Mouse (Mus musculus) heart, adult 2 months (tissue): Measurements from ENCODE around the gene Ino80b.

Experiments
- CTCF ChIP-seq: fragments of 200-600 bp; IDR thresholded peaks from 2 replicates; pipeline ENCODE4 v1.8.1; 2022; ENCODE audit warnings: antibody characterized with exemption, mild to moderate bottlenecking, moderate library complexity
- EP300 ChIP-seq: fragments of 200-500 bp; IDR thresholded peaks from 2 replicates; pipeline ENCODE4 v1.6.1; 2011; ENCODE audit warnings: low read depth, low read length, control low read depth; ENCODE audit not compliant: insufficient read depth
- POLR2A ChIP-seq: fragments of 200-500 bp; IDR thresholded peaks from 2 replicates; pipeline ENCODE4 v1.6.1; 2011; ENCODE audit warnings: mild to moderate bottlenecking, low read depth, low read length, control low read depth; ENCODE audit not compliant: insufficient read depth

DNA sequence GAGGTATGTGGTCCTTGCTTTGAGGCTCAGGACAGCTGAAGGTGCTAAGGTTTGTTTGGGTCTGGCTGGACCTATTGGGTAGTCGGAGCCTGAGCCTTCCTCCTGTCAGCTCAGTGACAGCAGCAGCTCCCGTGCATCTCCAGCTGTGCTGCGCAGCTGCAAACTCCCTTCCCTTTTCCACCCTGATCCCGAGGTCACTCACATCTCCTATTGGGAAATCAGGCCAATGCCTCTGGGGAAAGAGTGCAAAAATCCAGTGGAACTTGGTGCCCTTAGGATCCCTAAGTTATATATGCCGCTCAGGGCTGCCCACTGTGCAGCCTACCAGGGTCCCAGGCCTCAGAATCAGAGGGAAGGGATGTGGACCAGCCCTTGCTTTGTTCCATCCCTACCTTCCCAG is 41.7 kb downstream of the Ino80b start:
- TF ChIP-seq EP300 (no peak), CTCF (no peak), POLR2A (no peak)
